18 mouse cellular contexts compared by ENCODE assay signal in genomic region chr10:69118893-69119292, GRCm38 (mm10). TPM values are rescaled to one million over a fixed set of nuclear protein-coding genes. Genes with fewer than 3 reads are reported as not detected.
"Had no signal": no experiment of that assay in that cellular context is flagged by ENCODE, and none has a peak within 500 bp of the region (broad histone marks: within the 10 kb centered on the region; RNA-seq: fewer than 3 reads in every experiment).

No protein-coding gene starts in this region.

- H3K9ac ChIP-seq: liver, embryonic 13.5 days; neural tube, embryonic 13.5 days; stomach, embryonic 15.5 days had no signal

- ATAC-seq: hindbrain, postnatal 0 days; inflammation-experienced regulatory T-cells, adult 6 months; intestine, embryonic 16.5 days had no signal

- DNase-seq: kidney, adult 18-20 months; kidney, postnatal 25 days; left cerebral cortex, postnatal 4 days; liver, embryonic 13.5 days; lung, adult 2 months; lung, postnatal 14 days; lung, postnatal 4 days; midbrain, embryonic 14.5 days; right cerebral cortex, postnatal 14 days; right cerebral cortex, postnatal 4 days; spleen, adult 18-20 months; thymus, postnatal 36 days had no signal

- H3K36me3 ChIP-seq: liver, embryonic 13.5 days; neural tube, embryonic 13.5 days; stomach, embryonic 15.5 days had no signal

- H3K9me3 ChIP-seq: liver, embryonic 13.5 days; stomach, embryonic 15.5 days had no signal

- H3K4me2 ChIP-seq: liver, embryonic 13.5 days; midbrain, embryonic 11.5 days; neural tube, embryonic 13.5 days; stomach, embryonic 15.5 days had no signal

- H3K4me3 ChIP-seq: liver, embryonic 13.5 days; neural tube, embryonic 13.5 days; stomach, embryonic 15.5 days had no signal

- H3K27ac ChIP-seq: hindbrain, postnatal 0 days; liver, embryonic 13.5 days; neural tube, embryonic 13.5 days; stomach, embryonic 15.5 days had no signal

- H3K27me3 ChIP-seq: liver, embryonic 13.5 days; neural tube, embryonic 13.5 days; stomach, embryonic 15.5 days had no signal

- H3K4me1 ChIP-seq: liver, embryonic 13.5 days; neural tube, embryonic 13.5 days; stomach, embryonic 15.5 days had no signal

RNA-seq across cellular contexts. Expression of gene Rhobtb1, which starts 32.3 kb away (rescaled TPM):
- polyA plus RNA-seq: inflammation-experienced regulatory T-cells, adult 6 months had no signal
